Mouse (Mus musculus): ENCODE results near the gene Hs3st6. TPM values are rescaled to one million over a fixed set of nuclear protein-coding genes. Genes with fewer than 3 reads are reported as not detected.
A peak's percentile ranks its signal among the peaks of the same experiment; 100 is the strongest.
"Not testable (repeated sequence)": the region's sequence is repeated elsewhere in the genome, so short reads cannot be mapped to it uniquely, and the experiment has no call there.

The Hs3st6 gene
- total and polyA plus RNA-seq, 3 experiments: not detected

GRCm38 (mm10) chr17:24716166-24716682 lies 36.6 kb upstream of the Hs3st6 start:
- peaks cover 47% of the 10 kb centered on the region for H3K36me3 ChIP-seq (replicated peaks)
- H3K9me3 ChIP-seq (replicated peaks): no peaks in the 10 kb centered on the region
- peaks cover 15% of the 10 kb centered on the region for H3K4me1 ChIP-seq (ENCODE audit: insufficient read depth, low read depth, low read length)
- no peak overlapping the region for H3K4me3 ChIP-seq (ENCODE audit: low read depth, low read length)
- no peak for ATAC-seq (ENCODE audit: extremely low read depth, insufficient number of reproducible peaks, low FRiP score, poor library complexity, severe bottlenecking)
- no peak for TF ChIP-seq GATA2 (IDR thresholded peaks at IDR 0.05; ENCODE audit: borderline replicate concordance, low read depth, low read length)
- no peak for TF ChIP-seq POLR2AphosphoS5 (IDR thresholded peaks at IDR 0.05; ENCODE audit: insufficient replicate concordance, low read depth, low read length)
- TF ChIP-seq TAL1 (conservative IDR thresholded peaks at IDR 0.05; ENCODE audit: low read depth, low read length): no peak
- no peak for TF ChIP-seq GATA1 (IDR thresholded peaks at IDR 0.05; ENCODE audit: borderline replicate concordance, low read length)
- TF ChIP-seq CTCF (IDR thresholded peaks at IDR 0.05; ENCODE audit: low read depth, low read length): no peak
- no peak for DNase-seq (ENCODE audit: low spot score)
- no peaks in the 10 kb centered on the region; the same call in 1 of the 2 replicates for H3K27me3 ChIP-seq (ENCODE audit: insufficient read depth, low read length)

GRCm38 (mm10) chr17:24717943-24718342 lies 34.8 kb upstream of the Hs3st6 start, which contains the start of the genes Rnf151 and Rps2:
Gene Rnf151 (minus strand): TSS chr17:24718063.
Gene Rps2 (plus strand): TSS chr17:24718116.
- peak within 1 kb of the TSS; percentile 81 for H3K4me3 ChIP-seq (ENCODE audit: low read depth, low read length)
- ATAC-seq (ENCODE audit: extremely low read depth, insufficient number of reproducible peaks, low FRiP score, poor library complexity, severe bottlenecking): no peak
- H3K4me1 ChIP-seq (ENCODE audit: insufficient read depth, low read depth, low read length): peaks cover 28% of the 10 kb centered on the region
- no peaks in the 10 kb centered on the region; the same call in 1 of the 2 replicates for H3K27me3 ChIP-seq (ENCODE audit: insufficient read depth, low read length)
- TF ChIP-seq GATA1 (IDR thresholded peaks at IDR 0.05; ENCODE audit: borderline replicate concordance, low read length): no peak
- no peak for TF ChIP-seq CTCF (IDR thresholded peaks at IDR 0.05; ENCODE audit: low read depth, low read length)
- TF ChIP-seq GATA2 (IDR thresholded peaks at IDR 0.05; ENCODE audit: borderline replicate concordance, low read depth, low read length): no peak
- no peaks in the 10 kb centered on the region for H3K9me3 ChIP-seq (replicated peaks)
- no peak for DNase-seq (ENCODE audit: low spot score)
- H3K36me3 ChIP-seq (replicated peaks): peaks cover 61% of the 10 kb centered on the region

- H3K9me3 ChIP-seq (replicated peaks); DNase-seq (ENCODE audit: low spot score); H3K27me3 ChIP-seq (ENCODE audit: insufficient read depth, low read length); ATAC-seq (ENCODE audit: extremely low read depth, insufficient number of reproducible peaks, low FRiP score, poor library complexity, severe bottlenecking): not testable (repeated sequence)
- peaks cover 34% of the 10 kb centered on the region for H3K4me1 ChIP-seq (ENCODE audit: insufficient read depth, low read depth, low read length)
- H3K4me3 ChIP-seq (ENCODE audit: low read depth, low read length): peak overlapping the region; percentile 81
- peaks cover 59% of the 10 kb centered on the region for H3K36me3 ChIP-seq (replicated peaks)
Observed at GRCm38 (mm10) chr17:24718938-24719337, 33.9 kb upstream of the Hs3st6 start.

- Histone ChIP-seq H3K27me3 (ENCODE audit: insufficient read depth, low read length) (no peaks in the 10 kb centered on the region; the same call in 1 of the 2 replicates), H3K36me3 (replicated peaks) (peaks cover 59% of the 10 kb centered on the region)
- DNase-seq (ENCODE audit: low spot score): peak; percentile 90
Observed at GRCm38 (mm10) chr17:24719494-24720222, 33.1 kb upstream of the Hs3st6 start.

GRCm38 (mm10) chr17:24720616-24721015 lies 32.2 kb upstream of the Hs3st6 start:
- H3K4me1 ChIP-seq (ENCODE audit: insufficient read depth, low read depth, low read length): peaks cover 39% of the 10 kb centered on the region
- H3K9me3 ChIP-seq (replicated peaks); H3K27me3 ChIP-seq (ENCODE audit: insufficient read depth, low read length); DNase-seq (ENCODE audit: low spot score); ATAC-seq (ENCODE audit: extremely low read depth, insufficient number of reproducible peaks, low FRiP score, poor library complexity, severe bottlenecking): not testable (repeated sequence)
- peak overlapping the region; percentile 81 for H3K4me3 ChIP-seq (ENCODE audit: low read depth, low read length)
- peaks cover 53% of the 10 kb centered on the region for H3K36me3 ChIP-seq (replicated peaks)

More at GRCm38 (mm10) chr17:24719494-24720222, 33.1 kb upstream of the Hs3st6 start:
- peak overlapping the region; percentile 81 for H3K4me3 ChIP-seq (ENCODE audit: low read depth, low read length)
- no peaks in the 10 kb centered on the region for H3K9me3 ChIP-seq (replicated peaks)
- TF ChIP-seq POLR2AphosphoS5 (IDR thresholded peaks at IDR 0.05; ENCODE audit: insufficient replicate concordance, low read depth, low read length) (peak; percentile 96), GATA1 (IDR thresholded peaks at IDR 0.05; ENCODE audit: borderline replicate concordance, low read length) (no peak)
- ATAC-seq (ENCODE audit: extremely low read depth, insufficient number of reproducible peaks, low FRiP score, poor library complexity, severe bottlenecking): peak; percentile 64
- peaks cover 38% of the 10 kb centered on the region for H3K4me1 ChIP-seq (ENCODE audit: insufficient read depth, low read depth, low read length)

- H3K4me3 ChIP-seq (ENCODE audit: low read depth, low read length): peak overlapping the region; percentile 74
- ATAC-seq (ENCODE audit: extremely low read depth, insufficient number of reproducible peaks, low FRiP score, poor library complexity, severe bottlenecking); H3K9me3 ChIP-seq (replicated peaks); H3K27me3 ChIP-seq (ENCODE audit: insufficient read depth, low read length); DNase-seq (ENCODE audit: low spot score): not testable (repeated sequence)
- H3K4me1 ChIP-seq (ENCODE audit: insufficient read depth, low read depth, low read length): peaks cover 41% of the 10 kb centered on the region
- H3K36me3 ChIP-seq (replicated peaks): peaks cover 44% of the 10 kb centered on the region
Observed at GRCm38 (mm10) chr17:24721383-24721955, 31.3 kb upstream of the Hs3st6 start.

All from G1E (cell line).